Mouse (Mus musculus) naive thymus-derived CD4-positive, alpha-beta T cell, adult 2 months (primary cell): ENCODE data around the gene 1110004F10Rik.
A peak's percentile ranks its signal among the peaks of the same experiment; 100 is the strongest.

ENCODE experiments used
- DNase-seq: peaks from one replicate; pipeline ENCODE4 v3.0.0-alpha.2; 2011; ENCODE audit warnings: low read depth

1110004F10Rik gene

GRCm38 (mm10) chr7:116093466-116093850 is 54.3 kb downstream of the 1110004F10Rik start:
- no peak for DNase-seq

- no peak for DNase-seq
These were observed 60.8 kb downstream of the 1110004F10Rik start for GRCm38 (mm10) chr7:116099952-116100528.

DNA sequence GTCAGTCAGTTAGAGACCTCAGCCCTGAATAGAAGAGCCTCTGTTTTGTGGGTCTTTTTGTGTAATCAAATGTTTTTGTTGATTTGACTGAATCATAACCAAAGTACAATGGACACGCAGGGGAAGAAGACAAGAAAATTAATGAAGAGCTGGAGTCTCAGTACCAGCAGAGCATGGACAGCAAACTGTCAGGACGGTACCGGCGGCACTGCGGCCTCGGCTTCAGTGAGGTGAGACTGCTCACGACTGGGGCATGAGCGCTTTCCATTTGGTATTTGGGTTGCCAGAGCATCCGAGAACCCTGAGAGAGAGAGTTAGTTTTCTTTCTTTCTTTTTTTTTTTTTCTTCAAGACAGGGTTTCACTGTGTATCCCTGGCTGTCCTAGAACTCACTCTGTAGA is 63.9 kb downstream of the 1110004F10Rik start:
- no peak for DNase-seq

GRCm38 (mm10) chr7:116110661-116111060 is 71.5 kb downstream of the 1110004F10Rik start:
- DNase-seq: no peak

DNA sequence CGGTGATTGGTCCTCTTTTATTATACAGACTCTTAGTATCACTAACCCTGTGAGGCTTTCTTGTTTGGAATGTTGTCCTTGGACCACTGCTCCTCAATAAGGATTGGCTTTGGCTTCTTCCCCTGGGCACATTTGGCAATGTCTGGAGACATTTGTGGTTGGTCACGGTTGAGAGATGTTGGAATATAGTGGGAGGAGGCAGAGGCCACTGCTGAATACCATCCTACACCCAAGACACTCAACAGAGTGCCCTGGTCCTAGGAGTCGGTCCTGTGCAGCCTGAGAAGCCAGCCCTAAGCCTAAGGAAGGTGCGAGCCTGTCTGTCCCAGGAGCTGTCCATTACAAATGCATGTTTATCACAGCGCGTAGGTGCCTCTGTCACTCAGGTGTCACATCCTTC is 72.3 kb downstream of the 1110004F10Rik start:
- DNase-seq: no peak

- no peak for DNase-seq
These were observed 76.2 kb downstream of the 1110004F10Rik start for GRCm38 (mm10) chr7:116115216-116115930.

DNA sequence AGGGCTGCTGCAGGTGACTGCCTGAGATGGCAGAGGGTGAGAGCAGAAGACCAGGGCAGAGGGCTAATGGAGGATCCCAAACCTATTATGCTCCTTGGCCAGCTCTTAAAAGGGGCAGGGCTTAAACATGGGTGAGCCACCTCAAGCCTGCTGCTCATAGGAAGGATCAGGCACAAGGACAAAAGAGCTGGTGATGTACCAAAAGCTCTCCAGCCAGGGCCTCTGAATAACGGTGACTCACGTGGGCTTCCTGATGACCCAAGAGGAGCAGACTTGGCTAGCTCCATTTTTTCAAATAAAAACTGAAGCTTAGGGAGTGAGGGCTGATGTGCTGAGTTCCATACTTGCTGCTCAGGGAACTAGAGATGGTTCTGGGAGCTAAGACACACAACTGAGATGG is 76.8 kb downstream of the 1110004F10Rik start:
- DNase-seq: no peak

DNA sequence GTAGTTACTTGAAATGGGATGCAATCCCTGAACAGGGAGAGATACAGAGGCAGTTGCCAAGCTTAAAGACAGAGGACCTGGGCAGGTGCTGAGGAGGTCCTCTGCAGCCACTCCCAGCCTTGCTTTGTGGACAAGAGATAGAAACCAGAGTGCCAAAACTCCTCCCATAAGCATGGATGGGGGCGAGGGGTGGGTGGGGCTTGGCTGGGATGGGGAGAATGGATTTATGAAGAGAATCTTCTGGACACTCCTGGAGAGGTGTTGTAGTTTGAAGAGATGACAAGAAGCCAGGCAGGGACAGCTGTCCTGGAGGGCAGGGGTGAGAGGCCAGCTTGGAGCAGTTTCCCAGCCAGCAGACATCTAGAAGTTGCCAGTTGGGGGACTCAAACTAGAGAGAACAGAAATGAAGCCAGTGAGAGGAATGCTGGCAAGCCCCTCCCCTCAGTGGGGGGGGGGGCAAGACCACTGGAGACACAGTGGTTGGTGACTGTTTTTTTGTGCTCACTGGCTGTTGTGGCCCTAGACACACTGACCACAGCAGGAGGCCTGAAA is 80.2 kb downstream of the 1110004F10Rik start:
- no peak for DNase-seq

DNA sequence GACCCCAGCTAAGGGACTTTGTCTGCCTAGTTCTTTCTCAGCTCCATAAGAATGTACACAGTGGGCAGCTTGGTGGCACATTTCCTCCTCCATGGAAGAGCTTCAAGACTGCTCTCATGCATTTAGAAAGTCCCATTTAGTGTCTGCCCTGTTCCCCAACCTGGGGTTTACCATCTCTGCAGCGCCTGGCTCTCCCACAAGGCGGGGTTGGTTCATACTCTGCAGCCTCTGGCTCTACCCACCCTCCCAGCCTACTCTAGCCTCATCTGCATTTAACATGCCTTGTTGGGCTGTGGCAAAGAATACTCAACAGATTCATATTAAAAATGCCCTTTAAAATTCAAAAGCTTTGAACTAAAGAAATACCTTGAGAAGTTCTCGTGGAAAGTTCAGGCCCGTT is 81.5 kb downstream of the 1110004F10Rik start:
- DNase-seq: no peak

GRCm38 (mm10) chr7:116121202-116121601 is 82.0 kb downstream of the 1110004F10Rik start:
- DNase-seq: no peak

DNA sequence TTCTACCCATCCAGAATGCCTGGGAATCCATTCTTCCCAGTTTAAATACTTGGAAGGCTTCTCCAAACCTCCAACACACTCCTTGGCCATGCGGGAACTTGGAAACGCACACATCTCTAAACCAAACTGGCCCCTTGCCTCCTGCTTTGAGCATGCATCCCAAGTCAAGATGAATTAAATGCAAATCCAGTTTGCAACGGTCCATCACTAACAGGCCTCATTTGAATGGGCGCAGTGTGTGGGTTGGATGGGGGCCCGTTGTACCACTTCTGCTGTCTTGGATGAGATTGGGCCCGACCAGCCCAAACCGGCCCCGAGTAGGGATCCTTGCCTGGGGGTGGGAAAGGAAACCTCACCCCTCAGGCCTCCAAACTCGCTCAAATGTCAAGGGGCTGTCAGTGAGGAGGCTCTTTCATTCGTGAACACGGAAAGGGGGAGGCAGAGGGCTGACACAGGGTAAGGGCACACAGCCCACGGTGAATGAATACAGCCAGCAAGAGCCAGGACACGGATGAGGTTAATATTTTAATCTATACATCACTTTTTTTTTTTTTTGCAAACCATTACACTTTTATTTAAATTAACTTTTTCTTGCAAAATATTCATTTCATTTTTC is 83.9 kb downstream of the 1110004F10Rik start:
- no peak for DNase-seq

DNA sequence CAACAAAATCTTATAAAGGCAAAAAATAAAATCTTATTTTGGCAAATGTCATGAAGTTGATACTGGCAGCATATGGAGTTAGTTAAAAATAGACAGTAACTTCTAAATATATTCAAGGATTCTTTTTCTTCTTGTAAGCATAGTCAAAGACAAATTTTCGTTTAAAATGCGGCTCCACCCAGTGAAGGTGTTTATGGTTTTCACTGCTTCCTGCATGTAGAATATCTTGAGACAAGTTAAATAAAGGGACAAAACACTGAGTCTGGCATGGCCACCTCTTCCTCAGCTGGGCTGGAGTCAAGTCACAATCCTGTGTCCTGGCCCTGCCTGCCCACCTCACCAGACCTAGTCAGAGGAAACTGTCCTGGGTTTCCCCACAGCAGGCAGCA is 84.4 kb downstream of the 1110004F10Rik start:
- DNase-seq: no peak

GRCm38 (mm10) chr7:116124057-116124456 is 84.9 kb downstream of the 1110004F10Rik start:
- DNase-seq: no peak

DNA sequence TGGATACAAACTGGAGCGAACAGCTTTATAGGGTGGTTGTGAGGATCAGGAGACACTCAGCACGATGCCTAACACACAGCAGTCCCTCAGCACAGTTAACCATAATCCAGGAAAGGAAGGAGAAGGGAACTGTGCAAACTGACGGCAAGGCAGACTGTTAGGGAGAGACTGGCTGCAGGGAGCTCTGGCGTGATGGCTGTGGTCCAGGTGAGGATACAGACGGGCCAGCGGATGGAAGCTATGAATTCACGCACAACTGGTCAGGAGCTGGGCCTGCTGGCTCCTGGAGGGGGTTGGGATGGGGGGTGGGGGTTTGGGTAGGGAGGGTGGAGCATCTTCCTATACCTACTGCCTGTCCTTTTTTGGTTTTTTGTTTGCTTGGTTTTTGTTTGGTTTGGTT is 86.5 kb downstream of the 1110004F10Rik start:
- no peak for DNase-seq

- DNase-seq: no peak
These were observed 87.9 kb downstream of the 1110004F10Rik start for GRCm38 (mm10) chr7:116127052-116127451.

GRCm38 (mm10) chr7:116128286-116128685 is 89.1 kb downstream of the 1110004F10Rik start:
- DNase-seq: no peak

DNA sequence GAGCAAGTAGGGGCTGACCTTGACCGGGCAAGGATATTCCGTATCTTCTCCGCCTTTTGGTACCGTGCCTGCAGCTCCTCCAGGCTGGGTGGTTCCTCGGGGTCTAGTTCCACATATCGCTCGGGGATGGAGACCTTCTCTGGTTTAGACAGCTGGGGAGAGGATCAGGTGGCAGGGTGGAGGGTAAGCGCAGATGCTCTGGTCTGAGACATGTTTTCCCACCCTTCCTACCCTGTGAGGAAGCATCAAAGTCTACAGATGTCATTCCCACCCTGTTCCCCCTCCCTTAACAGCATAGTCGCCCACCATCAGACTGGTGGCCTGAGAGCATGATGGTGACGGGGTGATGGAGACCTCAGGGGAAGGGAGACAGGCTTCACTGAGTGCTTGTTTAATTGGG is 90.2 kb downstream of the 1110004F10Rik start:
- DNase-seq: no peak

- no peak for DNase-seq
These were observed 92.2 kb downstream of the 1110004F10Rik start for GRCm38 (mm10) chr7:116131390-116131789.

- DNase-seq: peak; percentile 68
These were observed 92.9 kb downstream of the 1110004F10Rik start for GRCm38 (mm10) chr7:116132078-116132477.

DNA sequence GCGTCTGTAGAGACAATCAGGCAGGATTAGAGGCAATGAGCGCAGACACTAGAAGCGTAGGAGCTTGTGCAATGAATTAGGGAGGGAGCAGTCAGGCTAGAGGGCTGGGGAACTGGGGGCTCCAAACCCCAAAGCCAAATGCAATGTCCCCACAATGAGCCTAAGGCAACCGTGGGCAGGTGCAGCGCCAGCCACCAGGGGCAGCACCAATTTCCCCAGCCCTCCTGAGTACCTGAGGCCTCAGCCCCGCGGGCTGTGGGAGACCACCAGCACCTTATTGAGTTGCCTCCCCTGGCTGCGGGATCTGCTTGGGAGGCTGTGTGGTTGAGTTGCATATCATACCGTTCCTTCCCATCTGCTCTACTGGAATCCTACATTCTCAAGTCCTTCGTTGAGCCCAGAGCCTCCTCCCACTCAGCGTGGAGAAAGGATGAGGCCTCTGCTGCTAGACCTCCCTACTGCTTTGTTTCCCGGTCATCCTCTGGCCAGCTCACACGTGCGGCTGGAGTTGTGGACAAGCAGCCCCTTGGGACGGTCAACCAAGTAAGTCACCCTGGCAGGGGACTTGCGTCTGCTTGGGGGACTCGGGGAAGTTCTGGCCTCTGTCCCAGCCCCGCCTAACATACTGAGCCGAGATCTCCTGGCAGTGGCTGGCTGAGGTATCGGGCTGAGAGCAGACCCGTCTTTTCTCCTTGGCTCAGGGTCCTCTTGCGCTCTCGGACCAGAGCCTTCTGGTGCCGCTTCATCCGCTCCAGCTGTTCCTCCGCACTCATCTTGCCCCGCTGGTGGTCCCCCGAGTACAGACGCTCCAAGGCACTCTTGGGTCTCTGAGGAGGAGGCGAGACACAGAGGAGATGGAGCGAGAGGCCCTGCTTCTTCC is 95.5 kb downstream of the 1110004F10Rik start:
- DNase-seq: no peak

GRCm38 (mm10) chr7:116137149-116137548 is 98.0 kb downstream of the 1110004F10Rik start:
- no peak for DNase-seq

DNA sequence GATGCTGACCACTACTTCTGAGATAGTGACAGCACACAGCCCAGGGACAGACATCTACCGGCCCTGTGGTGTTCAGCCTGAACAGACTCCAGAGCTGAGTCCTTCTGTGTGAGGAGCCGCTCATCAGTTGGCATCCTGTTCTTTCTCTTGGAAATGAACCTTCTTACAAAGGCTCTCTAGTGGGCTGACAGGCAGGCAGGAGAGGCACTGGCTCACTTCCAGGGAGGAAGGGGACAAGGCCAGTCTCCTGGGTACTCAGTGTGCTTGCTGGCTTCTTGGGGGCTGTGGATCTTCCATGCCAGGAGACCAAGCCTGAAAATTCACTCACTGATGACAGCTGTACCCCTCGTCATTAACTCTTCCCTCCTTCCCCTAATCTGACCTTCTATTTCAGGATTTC is 98.5 kb downstream of the 1110004F10Rik start:
- DNase-seq: no peak
